Mouse (Mus musculus) liver, adult 2 months (tissue): ENCODE measurements at regions not wholly inside any gene's neighbourhood (a gene's known extent, or its start where the extent isn't known, plus 50 kb on each side); places are given as distances from the start of the nearest gene placed in this dataset.

Experiments used
- CTCF ChIP-seq: fragments of 200-500 bp; IDR thresholded peaks from 2 replicates; pipeline ENCODE4 v1.5.1; 2011; ENCODE audit warnings: low read depth, low read length, control low read depth
- POLR2A ChIP-seq: fragments of 200-500 bp; IDR thresholded peaks from 2 replicates; pipeline ENCODE4 v1.6.1; 2011; ENCODE audit warnings: low read length, control low read depth; ENCODE audit not compliant: insufficient read depth; ENCODE audit errors: extremely low read depth

DNA sequence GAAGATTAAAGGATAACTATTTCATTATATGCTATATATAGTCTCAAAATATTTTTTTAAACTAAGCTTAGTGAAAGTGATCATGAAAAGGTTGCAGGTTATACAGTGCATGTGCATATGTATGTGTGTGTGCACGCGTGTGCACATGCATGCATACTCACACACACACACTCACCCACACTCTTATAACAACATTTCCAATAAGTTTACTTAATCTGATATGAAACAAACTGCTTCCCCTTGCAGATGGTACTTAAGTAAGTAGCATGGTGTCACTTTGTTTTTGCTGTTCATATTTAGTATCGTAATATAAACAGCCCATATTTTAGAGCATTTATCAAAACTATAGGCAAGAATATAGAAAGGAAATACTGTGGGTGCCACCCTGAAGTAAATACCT is 275.0 kb downstream of the Gm5447 start:
- TF ChIP-seq CTCF, result no peak
- no peak for TF ChIP-seq POLR2A
